Mouse (Mus musculus) hematopoietic multipotent progenitor cell, adult 10-12 weeks (in vitro differentiated cells): ENCODE data around the gene Upf3a. TPM values are rescaled to one million over a fixed set of nuclear protein-coding genes. Genes with fewer than 3 reads are reported as not detected.

Source experiments
- polyA plus RNA-seq: library from polyadenylated mRNA; stranded (reverse); fragments of >175 nt; gene quantifications from 2 replicates; pipeline ENCODE4 v1.2.3, GENCODE M21; 2012; ENCODE audit warnings: low replicate concordance

Gene Upf3a
- 29.4 and 30.8 TPM in 2 replicates for polyA plus RNA-seq

DNA sequence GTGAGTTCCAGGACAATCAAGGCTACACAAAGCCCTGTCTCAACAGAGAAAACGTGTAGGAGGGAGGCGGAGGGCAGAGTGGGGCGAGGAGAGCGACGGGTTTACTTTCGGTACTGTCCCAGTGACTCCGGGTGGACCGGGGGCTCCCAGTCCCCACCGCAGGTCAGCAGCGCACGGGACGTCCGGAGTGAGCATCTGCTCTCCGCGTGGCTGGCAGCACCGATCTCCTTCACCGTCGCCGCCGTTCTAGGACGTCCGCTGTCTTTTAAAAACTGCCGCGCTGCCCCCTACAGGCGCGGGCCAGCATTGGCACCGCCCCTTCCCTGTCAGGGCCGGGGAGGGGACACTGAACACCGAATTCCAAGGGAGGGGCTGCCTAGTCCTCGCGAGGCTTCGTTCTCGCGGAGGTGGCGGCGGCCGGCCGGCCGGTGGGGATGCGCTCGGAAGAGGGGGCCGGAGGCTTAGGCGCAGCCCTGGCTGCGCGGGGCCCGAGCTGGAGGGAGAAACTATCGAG lies at the start of gene Upf3a:
Upf3a (plus strand) TSS at position 366 of the 514 bp plus-strand sequence.

DNA sequence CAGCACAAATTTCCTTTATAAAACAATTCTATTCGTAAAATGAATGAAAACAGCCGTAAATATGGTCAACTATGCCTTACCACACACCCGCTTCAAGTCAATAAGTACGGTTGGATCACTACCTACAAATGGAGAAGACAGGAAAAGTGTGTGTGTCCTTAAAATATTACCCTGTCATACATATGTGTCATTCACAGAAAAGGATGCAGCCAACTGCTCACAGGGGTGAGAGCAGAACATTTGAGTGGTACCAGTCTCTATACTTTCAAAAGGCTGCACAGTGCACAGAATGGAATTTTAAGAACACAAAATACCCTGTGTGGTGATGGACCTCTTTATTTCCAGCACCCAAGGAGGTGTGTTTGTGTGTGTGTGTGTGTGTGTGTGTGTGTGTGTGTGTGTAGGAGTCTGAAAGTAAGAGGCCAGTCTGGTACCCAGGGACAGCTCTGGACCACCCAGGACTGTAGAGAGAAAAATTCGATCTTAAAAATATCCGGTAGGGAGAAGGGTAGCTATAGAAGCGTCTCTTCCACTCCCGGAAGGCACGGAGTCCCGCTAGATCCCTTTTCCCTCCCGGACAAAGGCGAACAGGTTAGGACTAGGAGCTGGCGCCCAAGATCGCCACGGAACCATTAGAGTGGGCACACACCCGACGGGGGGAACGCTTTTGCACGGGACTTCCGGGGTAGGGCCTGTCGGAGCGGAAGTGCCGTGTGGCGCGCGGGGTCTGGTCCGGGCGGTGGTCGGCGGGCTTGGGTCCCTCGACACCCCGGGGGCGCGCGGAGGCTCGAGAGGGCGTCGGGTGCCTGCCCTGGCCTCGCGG lies 28.2 kb upstream of the Upf3a start, which contains the start of gene Cdc16:
Cdc16 (plus strand) TSS at position 695 of the 823 bp plus-strand sequence.

DNA sequence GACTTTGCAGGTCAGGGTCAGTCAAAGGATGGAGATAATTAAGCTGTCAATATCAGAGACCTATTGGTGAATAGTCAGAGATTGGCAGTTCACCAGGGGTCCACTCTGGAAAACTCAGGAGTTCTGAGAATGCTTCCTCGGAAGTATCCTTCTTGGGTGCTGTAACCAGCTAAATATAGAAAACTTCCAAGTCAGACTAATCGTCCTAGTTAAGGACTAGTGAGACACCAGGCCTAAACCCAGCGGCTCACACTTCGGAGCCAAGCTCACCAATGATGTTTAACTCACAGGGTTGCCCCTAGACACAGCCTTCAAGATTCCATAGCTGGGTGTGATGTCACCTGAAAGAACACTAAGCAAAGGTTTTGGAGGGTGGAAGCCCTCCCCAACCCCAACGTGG lies 52.9 kb downstream of the Upf3a start, which contains the start of gene AF366264:
AF366264 (minus strand) TSS at position 101 of the 400 bp plus-strand sequence.

Other genes with a start within 250 kb of the Upf3a start
- 0.29 and 2.0 TPM in 2 replicates for gene 1700029H14Rik, start 223.2 kb upstream of the Upf3a start, polyA plus RNA-seq
- 77.3 and 100 TPM in 2 replicates for gene Rasa3, start 108.0 kb upstream of the Upf3a start, polyA plus RNA-seq
- gene Cfap97d2, start 79.7 kb upstream of the Upf3a start, polyA plus RNA-seq, result 0.15 and 0.17 TPM in 2 replicates
- 9.5 and 16.1 TPM in 2 replicates for gene Cdc16, start 27.9 kb upstream of the Upf3a start, polyA plus RNA-seq
- gene AF366264, start 52.8 kb downstream of the Upf3a start, polyA plus RNA-seq, result not detected in 2 replicates
- gene Champ1, start 84.0 kb downstream of the Upf3a start, polyA plus RNA-seq, result 6.7 and 8.9 TPM in 2 replicates
- 2.5 and 2.8 TPM in 2 replicates for gene Coprs, start 104.7 kb downstream of the Upf3a start, polyA plus RNA-seq